Mouse (Mus musculus): Measurements from ENCODE around the gene Gm20388.

DNA sequence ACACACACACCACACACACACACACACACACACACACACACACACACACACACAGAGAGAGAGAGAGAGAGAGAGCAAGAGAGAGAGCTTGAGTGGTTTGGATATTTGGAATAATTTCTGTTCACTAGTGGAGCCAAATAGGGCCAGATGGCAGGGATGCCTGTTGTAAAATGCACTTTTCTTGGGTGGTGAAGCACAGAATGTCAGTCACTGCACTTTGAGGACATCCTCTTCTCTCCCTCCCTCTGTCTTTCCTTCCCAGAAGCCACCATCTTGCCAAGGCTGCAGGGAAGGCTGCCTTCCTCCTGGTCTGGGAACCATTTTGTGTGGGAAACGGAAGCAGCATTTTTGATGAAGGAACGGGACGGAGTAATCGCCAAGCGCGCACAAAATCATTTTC is 1151.9 kb downstream of the Gm20388 start:
- TF ChIP-seq EP300 (IDR thresholded peaks at IDR 0.05; ENCODE audit: insufficient read depth, low read depth, low read length) (no peak), CTCF (IDR thresholded peaks at IDR 0.05; ENCODE audit: low read depth, low read length) (no peak), POLR2A (IDR thresholded peaks at IDR 0.05; ENCODE audit: insufficient read depth, low read length) (no peak)

Measured in ES-Bruce4 (cell line).